Mouse (Mus musculus): ENCODE measurements around the gene Syt1. TPM values are rescaled to one million over a fixed set of nuclear protein-coding genes. Genes with fewer than 3 reads are reported as not detected.

The Syt1 gene
- total RNA-seq, 4 experiments from 2014 or later, result 0.07 to 0.21 (median 0.17) TPM

- no peak for DNase-seq (ENCODE audit: low spot score in 2 of 2)
These were observed 239.7 kb downstream of the Syt1 start for GRCm38 (mm10) chr10:108771081-108771480.

GRCm38 (mm10) chr10:108765564-108765963 is 245.2 kb downstream of the Syt1 start:
- no peak for DNase-seq (ENCODE audit: low spot score in 2 of 2)

- DNase-seq (ENCODE audit: low spot score in 2 of 2), result no peak
These were observed 247.1 kb downstream of the Syt1 start for GRCm38 (mm10) chr10:108763722-108764121.

GRCm38 (mm10) chr10:108753304-108753703 is 257.5 kb downstream of the Syt1 start:
- no peak for DNase-seq (ENCODE audit: low spot score in 2 of 2)

- no peak for DNase-seq (ENCODE audit: low spot score in 2 of 2)
These were observed 267.0 kb downstream of the Syt1 start for GRCm38 (mm10) chr10:108743759-108744158.

GRCm38 (mm10) chr10:108733982-108734381 is 276.8 kb downstream of the Syt1 start:
- no peak for DNase-seq (ENCODE audit: low spot score in 2 of 2)

GRCm38 (mm10) chr10:108728961-108729360 is 281.8 kb downstream of the Syt1 start:
- DNase-seq (ENCODE audit: low spot score in 2 of 2), result no peak

GRCm38 (mm10) chr10:108726391-108726790 is 284.4 kb downstream of the Syt1 start:
- no peak for DNase-seq (ENCODE audit: low spot score in 2 of 2)

- DNase-seq (ENCODE audit: low spot score in 2 of 2), result no peak
These were observed 285.9 kb downstream of the Syt1 start for GRCm38 (mm10) chr10:108724878-108725277.

- DNase-seq (ENCODE audit: low spot score in 2 of 2), result no peak
These were observed 300.3 kb downstream of the Syt1 start for GRCm38 (mm10) chr10:108710514-108710913.

- no peak for DNase-seq (ENCODE audit: low spot score in 2 of 2)
These were observed 305.1 kb downstream of the Syt1 start for GRCm38 (mm10) chr10:108705658-108706057.

- DNase-seq (ENCODE audit: low spot score in 2 of 2), result no peak
These were observed 309.2 kb downstream of the Syt1 start for GRCm38 (mm10) chr10:108701361-108702128.

- no peak for DNase-seq (ENCODE audit: low spot score in 2 of 2)
These were observed 310.8 kb downstream of the Syt1 start, which contains the start of gene Gm5136 for GRCm38 (mm10) chr10:108699946-108700345. TSS of gene Gm5136 (minus strand) at chr10:108700160.

- no peak for DNase-seq (ENCODE audit: low spot score in 2 of 2)
These were observed 313.7 kb downstream of the Syt1 start for GRCm38 (mm10) chr10:108697062-108697461.

- DNase-seq (ENCODE audit: low spot score in 2 of 2), result no peak
These were observed 319.8 kb downstream of the Syt1 start for GRCm38 (mm10) chr10:108690954-108691353.

GRCm38 (mm10) chr10:108686696-108687095 is 324.1 kb downstream of the Syt1 start:
- no peak for DNase-seq (ENCODE audit: low spot score in 2 of 2)

- DNase-seq (ENCODE audit: low spot score in 2 of 2), result no peak
These were observed 330.9 kb downstream of the Syt1 start for GRCm38 (mm10) chr10:108679675-108680390.

- DNase-seq (ENCODE audit: low spot score in 2 of 2), result no peak
These were observed 333.7 kb downstream of the Syt1 start for GRCm38 (mm10) chr10:108677053-108677452.

- no peak for DNase-seq (ENCODE audit: low spot score in 2 of 2)
These were observed 341.8 kb downstream of the Syt1 start for GRCm38 (mm10) chr10:108668944-108669343.

- DNase-seq (ENCODE audit: low spot score in 2 of 2), result no peak
These were observed 350.5 kb downstream of the Syt1 start for GRCm38 (mm10) chr10:108660295-108660694.

- DNase-seq (ENCODE audit: low spot score in 2 of 2), result no peak
These were observed 352.5 kb downstream of the Syt1 start for GRCm38 (mm10) chr10:108658300-108658699.

GRCm38 (mm10) chr10:108657669-108658068 is 353.1 kb downstream of the Syt1 start:
- DNase-seq (ENCODE audit: low spot score in 2 of 2), result no peak

- no peak for DNase-seq (ENCODE audit: low spot score in 2 of 2)
These were observed 353.9 kb downstream of the Syt1 start for GRCm38 (mm10) chr10:108656898-108657297.
